Mouse (Mus musculus) heart, adult 2 months (tissue): ENCODE measurements at regions not wholly inside any gene's neighbourhood (a gene's known extent, or its start where the extent isn't known, plus 50 kb on each side); places are given as distances from the start of the nearest gene placed in this dataset.

ENCODE experiments used
- DNase-seq, 2 experiments: peaks; one replicate each; pipeline ENCODE4 v3.0.0; 2021
- H3K27ac ChIP-seq: fragments of 200-600 bp; 2 replicates; pipeline ENCODE4 v1.8.1; 2022
- H3K27me3 ChIP-seq: fragments of 200-500 bp; 2 replicates; pipeline ENCODE4 v1.6.1; 2012; ENCODE audit warnings: mild to moderate bottlenecking, low read length, inconsistent platforms, mixed read lengths; ENCODE audit not compliant: control insufficient read depth, insufficient read depth
- H3K36me3 ChIP-seq: fragments of 200-500 bp; 2 replicates; pipeline ENCODE4 v1.6.1; 2012; ENCODE audit warnings: low read length, inconsistent platforms; ENCODE audit not compliant: control insufficient read depth, insufficient read depth
- H3K4me1 ChIP-seq: fragments of 200-500 bp; 2 replicates; pipeline ENCODE4 v1.6.1; 2011; ENCODE audit warnings: low read length; ENCODE audit not compliant: control insufficient read depth, insufficient read depth
- H3K4me3 ChIP-seq: fragments of 200-600 bp; 2 replicates; pipeline ENCODE4 v1.8.1; 2022
- H3K79me2 ChIP-seq: fragments of 200-500 bp; replicated peaks from 2 replicates; pipeline ENCODE4 v1.6.1; 2012; ENCODE audit warnings: mild to moderate bottlenecking, inconsistent platforms, low read length, moderate library complexity, mixed read lengths; ENCODE audit not compliant: control insufficient read depth, insufficient read depth
- H3K9ac ChIP-seq: fragments of 200-500 bp; 2 replicates; pipeline ENCODE4 v1.6.1; 2012; ENCODE audit warnings: low read depth, mild to moderate bottlenecking, control low read depth, inconsistent platforms, low read length, mixed read lengths
- CTCF ChIP-seq: fragments of 200-600 bp; IDR thresholded peaks from 2 replicates; pipeline ENCODE4 v1.8.1; 2022; ENCODE audit warnings: antibody characterized with exemption, mild to moderate bottlenecking, moderate library complexity
- EP300 ChIP-seq: fragments of 200-500 bp; IDR thresholded peaks from 2 replicates; pipeline ENCODE4 v1.6.1; 2011; ENCODE audit warnings: low read depth, low read length, control low read depth; ENCODE audit not compliant: insufficient read depth
- POLR2A ChIP-seq: fragments of 200-500 bp; IDR thresholded peaks from 2 replicates; pipeline ENCODE4 v1.6.1; 2011; ENCODE audit warnings: mild to moderate bottlenecking, low read depth, low read length, control low read depth; ENCODE audit not compliant: insufficient read depth
- WGBS: fragments of 180-500 bp; shearing (Covaris S2); methylation state at CpG from one replicate; pipeline ENCODE4 v1.1.7; 2018; 5-methylcytosine and 5-hydroxymethylcytosine counted together
- intact Hi-C: fragments of 180-260 bp; cut with DNase I; formaldehyde crosslinking; loops from one replicate; pipeline ENCODE4 v1.15.1; 2025

- Histone ChIP-seq H3K9ac (no peak overlapping the region), H3K79me2 (no peaks in the 10 kb centered on the region), H3K4me3 (no peak overlapping the region), H3K27ac (no peak overlapping the region), H3K36me3 (no peaks in the 10 kb centered on the region), H3K4me1 (peaks cover 7% of the 10 kb centered on the region), H3K27me3 (no peaks in the 10 kb centered on the region)
- intact Hi-C loops: no loop called here
- 74% methylated on average over 5 of the region's 5 CpGs for WGBS
- no peak for TF ChIP-seq EP300
- TF ChIP-seq CTCF: no peak
- no peak for TF ChIP-seq POLR2A
- DNase-seq: no peak
Measured at GRCm38 (mm10) chr13:107672166-107672565, 372.1 kb upstream of the Smim15 start.

GRCm38 (mm10) chr13:107668509-107668908 lies 375.7 kb upstream of the Smim15 start:
- Histone ChIP-seq H3K4me1 (no peaks in the 10 kb centered on the region), H3K9ac (no peak overlapping the region), H3K27ac (no peak overlapping the region), H3K4me3 (no peak overlapping the region), H3K27me3 (no peaks in the 10 kb centered on the region), H3K36me3 (no peaks in the 10 kb centered on the region), H3K79me2 (no peaks in the 10 kb centered on the region)
- TF ChIP-seq CTCF (no peak), POLR2A (no peak), EP300 (no peak)
- 49% methylated on average over 5 of the region's 5 CpGs for WGBS
- DNase-seq: no peak
- intact Hi-C loops: no loop called here

- Histone ChIP-seq H3K27me3 (no peaks in the 10 kb centered on the region), H3K4me3 (no peak overlapping the region), H3K9ac (no peak overlapping the region), H3K79me2 (no peaks in the 10 kb centered on the region), H3K36me3 (no peaks in the 10 kb centered on the region), H3K4me1 (no peaks in the 10 kb centered on the region), H3K27ac (no peak overlapping the region)
- WGBS: 73% methylated on average over 6 of the region's 6 CpGs
- intact Hi-C loops: no loop called here
- DNase-seq: no peak
- TF ChIP-seq POLR2A: no peak
- TF ChIP-seq CTCF: no peak
- TF ChIP-seq EP300: no peak
Measured at GRCm38 (mm10) chr13:107665775-107666174, 378.5 kb upstream of the Smim15 start.

GRCm38 (mm10) chr13:107664197-107664596 lies 380.0 kb upstream of the Smim15 start:
- no peak overlapping the region for H3K4me3 ChIP-seq
- 69% methylated on average over 8 of the region's 8 CpGs for WGBS
- no peak for TF ChIP-seq CTCF
- TF ChIP-seq POLR2A: no peak
- no peak for TF ChIP-seq EP300
- H3K27ac ChIP-seq: no peak overlapping the region
- H3K27me3 ChIP-seq: no peaks in the 10 kb centered on the region
- H3K36me3 ChIP-seq: no peaks in the 10 kb centered on the region
- intact Hi-C loops: no loop called here
- H3K79me2 ChIP-seq: no peaks in the 10 kb centered on the region
- H3K9ac ChIP-seq: no peak overlapping the region
- H3K4me1 ChIP-seq: no peaks in the 10 kb centered on the region
- DNase-seq: no peak

GRCm38 (mm10) chr13:107663745-107664144 lies 380.5 kb upstream of the Smim15 start:
- intact Hi-C loops: no loop called here
- Histone ChIP-seq H3K27ac (no peak overlapping the region), H3K4me3 (no peak overlapping the region), H3K79me2 (no peaks in the 10 kb centered on the region), H3K36me3 (no peaks in the 10 kb centered on the region), H3K9ac (no peak overlapping the region), H3K27me3 (no peaks in the 10 kb centered on the region), H3K4me1 (no peaks in the 10 kb centered on the region)
- DNase-seq: no peak
- WGBS: 50% methylated on average over 12 of the region's 12 CpGs
- TF ChIP-seq CTCF (no peak), POLR2A (no peak), EP300 (no peak)

- Histone ChIP-seq H3K27ac (no peak overlapping the region), H3K4me1 (no peaks in the 10 kb centered on the region), H3K36me3 (no peaks in the 10 kb centered on the region), H3K9ac (no peak overlapping the region), H3K79me2 (no peaks in the 10 kb centered on the region), H3K27me3 (no peaks in the 10 kb centered on the region), H3K4me3 (no peak overlapping the region)
- no peak for TF ChIP-seq POLR2A
- TF ChIP-seq CTCF: no peak
- TF ChIP-seq EP300: no peak
- intact Hi-C loops: no loop called here
- WGBS: 41% methylated on average over 5 of the region's 5 CpGs
- no peak for DNase-seq
Measured at GRCm38 (mm10) chr13:107661414-107661813, 382.8 kb upstream of the Smim15 start.
